Mouse (Mus musculus): ENCODE measurements at regions not wholly inside any gene's neighbourhood (a gene's known extent, or its start where the extent isn't known, plus 50 kb on each side); places are given as distances from the start of the nearest gene placed in this dataset.
A peak's percentile ranks its signal among the peaks of the same experiment; 100 is the strongest.

DNA sequence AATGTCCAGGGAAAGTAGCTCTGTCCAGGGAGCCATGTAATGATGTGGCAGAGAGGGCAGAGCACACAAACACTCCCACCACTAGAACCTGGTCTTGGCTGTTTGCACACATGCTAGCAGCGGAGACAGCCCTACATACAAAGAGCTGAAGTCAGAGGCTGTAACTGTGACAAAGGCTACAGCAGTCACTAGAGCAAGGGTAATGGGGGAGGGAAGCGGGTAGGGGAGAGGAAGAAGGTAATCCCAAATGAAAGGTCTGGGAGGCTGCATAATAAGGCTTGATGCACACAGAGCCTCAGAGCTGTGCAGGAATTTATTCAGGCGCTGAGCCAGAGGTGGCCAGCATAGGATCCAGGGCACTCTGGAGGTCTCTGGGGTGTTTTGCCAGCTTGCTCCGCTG lies 269.3 kb upstream of the 4930535I16Rik start:
- Histone ChIP-seq H3K27me3 (ENCODE audit: control insufficient read depth, insufficient read depth, low read length) (no peaks in the 10 kb centered on the region), H3K4me3 (ENCODE audit: control insufficient read depth, low read depth, low read length) (no peak overlapping the region), H3K36me3 (ENCODE audit: control insufficient read depth, insufficient read depth, low read length) (no peaks in the 10 kb centered on the region), H3K27ac (ENCODE audit: control insufficient read depth, insufficient read depth, low read depth, low read length) (no peak overlapping the region), H3K4me1 (ENCODE audit: control insufficient read depth, insufficient read depth, low read length) (no peaks in the 10 kb centered on the region)
- TF ChIP-seq POLR2A (IDR thresholded peaks at IDR 0.05; ENCODE audit: control insufficient read depth, low read depth, low read length) (no peak), CTCF (IDR thresholded peaks at IDR 0.05; ENCODE audit: control insufficient read depth, insufficient read depth, insufficient replicate concordance, low read depth, low read length) (no peak)

DNA sequence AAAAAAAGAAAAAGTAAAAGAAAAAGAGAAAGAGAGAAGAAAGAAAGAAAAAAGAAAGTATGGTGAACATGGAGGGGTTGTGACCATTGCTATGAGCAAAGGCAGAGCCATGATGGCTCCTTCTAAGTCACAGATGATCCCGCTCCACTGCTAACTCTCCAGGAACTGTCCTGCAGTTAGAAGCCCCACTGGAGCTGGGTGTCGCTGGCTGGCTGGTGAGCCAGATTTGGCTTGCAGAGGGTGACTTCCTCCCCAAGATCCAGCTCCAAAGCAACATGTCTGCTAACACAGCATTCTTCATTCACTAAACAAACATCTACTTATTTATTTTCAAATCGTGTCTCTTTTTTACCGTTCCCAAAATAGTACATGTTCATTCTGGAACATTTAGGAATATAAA lies 263.5 kb upstream of the 4930535I16Rik start:
- Histone ChIP-seq H3K36me3 (ENCODE audit: control insufficient read depth, insufficient read depth, low read length) (no peaks in the 10 kb centered on the region), H3K4me1 (ENCODE audit: control insufficient read depth, insufficient read depth, low read length) (no peaks in the 10 kb centered on the region), H3K4me3 (ENCODE audit: control insufficient read depth, low read depth, low read length) (no peak overlapping the region), H3K27ac (ENCODE audit: control insufficient read depth, insufficient read depth, low read depth, low read length) (no peak overlapping the region), H3K27me3 (ENCODE audit: control insufficient read depth, insufficient read depth, low read length) (no peaks in the 10 kb centered on the region)
- no peak for TF ChIP-seq CTCF (IDR thresholded peaks at IDR 0.05; ENCODE audit: control insufficient read depth, insufficient read depth, insufficient replicate concordance, low read depth, low read length)
- TF ChIP-seq POLR2A (IDR thresholded peaks at IDR 0.05; ENCODE audit: control insufficient read depth, low read depth, low read length): no peak

DNA sequence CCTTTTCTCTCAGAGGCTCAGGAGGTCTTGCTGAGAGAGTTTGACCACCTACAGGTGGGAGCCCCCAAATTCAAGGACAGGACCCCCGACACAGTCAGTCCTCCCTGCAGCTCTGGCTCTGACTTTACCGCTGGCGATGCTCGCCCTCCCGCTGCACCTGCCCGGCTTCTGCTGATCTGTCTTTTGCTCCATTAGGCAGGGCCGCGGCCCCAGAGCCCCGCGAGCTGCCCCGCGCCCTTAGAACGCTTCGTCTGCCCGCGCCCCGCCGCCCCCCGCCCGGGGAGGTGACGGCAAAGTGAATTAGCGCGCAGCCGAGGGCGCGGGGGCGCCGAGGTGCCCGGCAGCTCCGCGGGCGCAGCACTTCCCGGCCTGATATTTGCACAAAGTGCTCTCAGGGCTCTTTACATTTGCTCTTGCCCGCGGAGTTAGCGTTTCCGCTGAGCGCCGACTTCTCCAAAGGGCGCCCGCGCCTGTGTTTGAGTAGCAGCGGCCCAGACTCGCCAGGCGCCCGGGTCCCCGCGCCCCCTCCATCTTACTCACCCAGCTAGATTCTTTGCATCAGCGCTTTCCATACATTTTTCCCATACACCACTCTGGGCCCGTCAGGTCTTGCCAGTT lies 260.7 kb upstream of the 4930535I16Rik start:
- no peak for TF ChIP-seq POLR2A (IDR thresholded peaks at IDR 0.05; ENCODE audit: control insufficient read depth, low read depth, low read length)
- no peak for TF ChIP-seq CTCF (IDR thresholded peaks at IDR 0.05; ENCODE audit: control insufficient read depth, insufficient read depth, insufficient replicate concordance, low read depth, low read length)
- Histone ChIP-seq H3K36me3 (ENCODE audit: control insufficient read depth, insufficient read depth, low read length) (no peaks in the 10 kb centered on the region), H3K4me1 (ENCODE audit: control insufficient read depth, insufficient read depth, low read length) (no peaks in the 10 kb centered on the region), H3K27me3 (ENCODE audit: control insufficient read depth, insufficient read depth, low read length) (no peaks in the 10 kb centered on the region), H3K4me3 (ENCODE audit: control insufficient read depth, low read depth, low read length) (peak overlapping the region; percentile 12; the same call in 1 of the 2 replicates), H3K27ac (ENCODE audit: control insufficient read depth, insufficient read depth, low read depth, low read length) (no peak overlapping the region)

DNA sequence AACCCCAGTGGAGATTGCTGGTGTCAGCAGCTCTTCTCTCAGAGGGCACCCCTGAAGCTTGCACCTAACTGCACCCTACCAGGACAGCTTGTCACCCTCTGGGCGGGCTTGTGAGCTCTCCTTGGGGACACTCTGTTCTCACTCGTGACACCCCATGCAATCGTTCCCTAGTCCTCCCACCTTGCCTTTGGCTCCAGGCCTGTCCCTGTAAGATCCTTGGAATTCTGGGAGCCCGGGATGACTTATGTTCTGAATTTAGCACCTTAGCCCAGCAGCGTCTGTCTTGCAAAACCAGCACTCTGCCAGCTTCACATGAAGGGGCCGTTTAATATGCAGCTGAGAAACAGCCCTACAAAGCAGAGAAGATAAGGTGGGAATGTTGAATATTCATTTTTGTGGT lies 257.7 kb upstream of the 4930535I16Rik start:
- Histone ChIP-seq H3K4me3 (ENCODE audit: control insufficient read depth, low read depth, low read length) (no peak overlapping the region), H3K36me3 (ENCODE audit: control insufficient read depth, insufficient read depth, low read length) (no peaks in the 10 kb centered on the region), H3K27me3 (ENCODE audit: control insufficient read depth, insufficient read depth, low read length) (no peaks in the 10 kb centered on the region), H3K4me1 (ENCODE audit: control insufficient read depth, insufficient read depth, low read length) (no peaks in the 10 kb centered on the region), H3K27ac (ENCODE audit: control insufficient read depth, insufficient read depth, low read depth, low read length) (no peak overlapping the region)
- TF ChIP-seq POLR2A (IDR thresholded peaks at IDR 0.05; ENCODE audit: control insufficient read depth, low read depth, low read length) (no peak), CTCF (IDR thresholded peaks at IDR 0.05; ENCODE audit: control insufficient read depth, insufficient read depth, insufficient replicate concordance, low read depth, low read length) (no peak)

DNA sequence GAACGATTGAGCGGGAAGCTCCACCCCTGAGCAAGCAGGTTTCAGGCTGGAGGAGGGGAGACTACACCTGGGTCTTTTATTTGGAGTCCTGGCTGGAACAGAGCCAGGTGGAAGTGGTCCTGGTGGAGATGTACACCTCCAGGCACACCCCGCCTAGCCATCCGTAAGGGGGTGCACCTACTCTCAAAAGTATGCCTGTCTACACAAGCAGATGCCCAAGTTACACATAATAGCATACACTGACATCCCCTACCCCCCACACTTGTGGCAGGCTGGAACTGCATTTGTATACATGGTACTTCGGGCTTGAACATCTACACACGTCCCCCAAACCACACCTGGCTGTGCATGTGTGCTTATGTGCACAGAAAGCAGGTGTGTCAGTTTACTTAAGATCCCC lies 236.8 kb upstream of the 4930535I16Rik start:
- no peak overlapping the region for H3K27ac ChIP-seq (ENCODE audit: control insufficient read depth, insufficient read depth, low read depth, low read length)

DNA sequence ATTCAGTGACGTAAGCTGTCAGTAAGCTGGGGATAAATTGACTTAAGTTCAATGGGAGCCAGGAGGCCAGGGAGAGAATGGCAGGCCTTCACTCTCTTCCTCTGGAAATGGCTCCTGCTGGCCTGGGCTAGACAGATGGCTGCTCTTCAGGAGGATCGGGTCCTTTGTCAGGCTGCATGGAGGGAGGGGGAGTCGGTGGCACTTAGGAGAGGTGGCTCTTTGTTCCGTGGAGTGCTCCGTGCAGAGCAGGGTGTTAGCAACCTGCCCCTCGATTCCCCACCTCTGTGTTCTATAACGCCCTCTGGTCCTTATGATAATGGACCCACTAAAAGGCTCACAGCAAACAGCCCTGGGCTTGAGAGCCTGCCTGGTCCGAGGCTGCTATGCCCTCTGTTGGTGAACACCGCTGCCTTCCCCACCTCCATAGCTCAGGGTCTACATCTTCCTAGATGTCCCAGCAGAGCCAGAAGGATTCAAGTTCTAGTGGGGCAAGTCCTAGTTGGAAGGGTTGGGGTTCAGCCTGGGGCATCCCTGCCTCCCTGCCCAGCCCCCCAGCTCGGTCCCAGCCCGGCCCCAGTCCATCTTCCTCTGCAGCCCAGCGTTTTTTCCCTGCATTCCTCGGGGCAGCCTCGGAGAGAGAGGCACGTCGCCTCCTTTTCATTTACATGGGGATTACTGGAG lies 232.1 kb upstream of the 4930535I16Rik start:
- Histone ChIP-seq H3K4me1 (ENCODE audit: control insufficient read depth, insufficient read depth, low read length) (peaks cover 7% of the 10 kb centered on the region), H3K27me3 (ENCODE audit: control insufficient read depth, insufficient read depth, low read length) (no peaks in the 10 kb centered on the region), H3K4me3 (ENCODE audit: control insufficient read depth, low read depth, low read length) (peak overlapping the region; percentile 49), H3K36me3 (ENCODE audit: control insufficient read depth, insufficient read depth, low read length) (no peaks in the 10 kb centered on the region), H3K27ac (ENCODE audit: control insufficient read depth, insufficient read depth, low read depth, low read length) (no peak overlapping the region)
- no peak for TF ChIP-seq CTCF (IDR thresholded peaks at IDR 0.05; ENCODE audit: control insufficient read depth, insufficient read depth, insufficient replicate concordance, low read depth, low read length)
- no peak for TF ChIP-seq POLR2A (IDR thresholded peaks at IDR 0.05; ENCODE audit: control insufficient read depth, low read depth, low read length)

More for the DNA sequence above, 236.8 kb upstream of the 4930535I16Rik start:
- Histone ChIP-seq H3K4me1 (ENCODE audit: control insufficient read depth, insufficient read depth, low read length) (peaks cover 7% of the 10 kb centered on the region), H3K27me3 (ENCODE audit: control insufficient read depth, insufficient read depth, low read length) (no peaks in the 10 kb centered on the region), H3K36me3 (ENCODE audit: control insufficient read depth, insufficient read depth, low read length) (no peaks in the 10 kb centered on the region), H3K4me3 (ENCODE audit: control insufficient read depth, low read depth, low read length) (no peak overlapping the region)
- TF ChIP-seq POLR2A (IDR thresholded peaks at IDR 0.05; ENCODE audit: control insufficient read depth, low read depth, low read length) (no peak), CTCF (IDR thresholded peaks at IDR 0.05; ENCODE audit: control insufficient read depth, insufficient read depth, insufficient replicate concordance, low read depth, low read length) (no peak)

DNA sequence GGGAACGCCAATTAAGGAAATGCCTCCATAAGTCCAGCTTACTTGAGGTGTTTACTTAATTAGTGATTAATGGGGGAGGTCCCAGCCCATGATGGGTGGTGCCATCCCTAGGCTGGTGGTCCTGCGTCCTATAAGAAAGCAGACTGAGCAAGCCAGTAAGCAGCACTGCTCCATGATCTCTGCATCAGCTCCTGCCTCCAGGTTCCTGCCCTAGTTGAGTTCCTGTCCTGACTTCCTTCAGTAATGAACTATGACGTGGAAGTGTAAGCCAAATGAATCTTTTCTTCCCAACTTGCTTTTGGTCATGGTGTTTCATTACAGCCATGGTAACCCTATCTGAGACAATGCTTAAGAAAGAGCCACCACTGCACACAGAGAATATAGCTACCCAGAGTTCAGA lies 231.2 kb upstream of the 4930535I16Rik start:
- no peak overlapping the region for H3K27ac ChIP-seq (ENCODE audit: control insufficient read depth, insufficient read depth, low read depth, low read length)
- H3K36me3 ChIP-seq (ENCODE audit: control insufficient read depth, insufficient read depth, low read length): no peaks in the 10 kb centered on the region
- TF ChIP-seq POLR2A (IDR thresholded peaks at IDR 0.05; ENCODE audit: control insufficient read depth, low read depth, low read length): no peak
- no peak for TF ChIP-seq CTCF (IDR thresholded peaks at IDR 0.05; ENCODE audit: control insufficient read depth, insufficient read depth, insufficient replicate concordance, low read depth, low read length)
- H3K27me3 ChIP-seq (ENCODE audit: control insufficient read depth, insufficient read depth, low read length): no peaks in the 10 kb centered on the region
- peaks cover 7% of the 10 kb centered on the region for H3K4me1 ChIP-seq (ENCODE audit: control insufficient read depth, insufficient read depth, low read length)
- H3K4me3 ChIP-seq (ENCODE audit: control insufficient read depth, low read depth, low read length): no peak overlapping the region

Data from testis, adult 2 months (tissue).